ENCODE assay signal across 16 mouse cellular contexts in genomic region chr4:34577028-34577427, GRCm38 (mm10). TPM values are rescaled to one million over a fixed set of nuclear protein-coding genes. Genes with fewer than 3 reads are reported as not detected.
DNase-seq lines count a peak whose midpoint lies in the region; ATAC-seq and TF ChIP-seq lines count a peak whose summit lies in the region.
"Had no signal": no experiment of that assay in that cellular context is flagged by ENCODE, and none has a peak within 500 bp of the region (broad histone marks: within the 10 kb centered on the region; RNA-seq: fewer than 3 reads in every experiment).

No protein-coding gene starts in this region.

- no peaks in the 10 kb centered on the region for H3K9me3 ChIP-seq in forebrain, embryonic 14.5 days (replicated peaks; ENCODE audit: control insufficient read depth, low read length)
- H3K9me3 ChIP-seq in forebrain, embryonic 15.5 days, result no peaks in the 10 kb centered on the region
- H3K9me3 ChIP-seq in ES-Bruce4 (replicated peaks; ENCODE audit: control insufficient read depth, insufficient read depth, low read length, poor library complexity, severe bottlenecking), result no peaks in the 10 kb centered on the region
- H3K9me3 ChIP-seq: heart, embryonic 15.5 days had no signal

- H3K9ac ChIP-seq in forebrain, embryonic 14.5 days (ENCODE audit: low read length), result no peak overlapping the region
- no peak overlapping the region for H3K9ac ChIP-seq in forebrain, embryonic 15.5 days (replicated peaks)
- H3K9ac ChIP-seq in ES-Bruce4 (ENCODE audit: low read depth, poor library complexity, severe bottlenecking), result no peak overlapping the region
- H3K9ac ChIP-seq: heart, embryonic 15.5 days had no signal

- H3K27me3 ChIP-seq in forebrain, embryonic 14.5 days (replicated peaks; ENCODE audit: control insufficient read depth, insufficient read depth, low read length), result no peaks in the 10 kb centered on the region
- no peaks in the 10 kb centered on the region for H3K27me3 ChIP-seq in forebrain, embryonic 15.5 days
- no peaks in the 10 kb centered on the region for H3K27me3 ChIP-seq in ES-Bruce4 (ENCODE audit: control insufficient read depth, insufficient read depth, low read length, poor library complexity, severe bottlenecking)
- H3K27me3 ChIP-seq: heart, embryonic 15.5 days had no signal

- peak; percentile 54 for TF ChIP-seq CTCF in left cerebral cortex, adult 2 months (IDR thresholded peaks at IDR 0.05)
- peak; percentile 11 for TF ChIP-seq CTCF in ES-Bruce4 (IDR thresholded peaks at IDR 0.05; ENCODE audit: low read depth, low read length)

- WGBS in forebrain, embryonic 14.5 days, result 94% methylated on average over 2 of the region's 2 CpGs
- 93% methylated on average over 2 of the region's 2 CpGs for WGBS in forebrain, embryonic 15.5 days

- no peaks in the 10 kb centered on the region for H3K4me1 ChIP-seq in forebrain, embryonic 14.5 days (ENCODE audit: control insufficient read depth, insufficient read depth, low read length)
- no peaks in the 10 kb centered on the region for H3K4me1 ChIP-seq in forebrain, embryonic 15.5 days
- no peaks in the 10 kb centered on the region for H3K4me1 ChIP-seq in ES-Bruce4 (ENCODE audit: control insufficient read depth, insufficient read depth, low read length)

- intact Hi-C loops in left cerebral cortex, adult 2 months (cut with DNase I), result no loop called here
- intact Hi-C loops in left cerebral cortex, postnatal 10 days (cut with DNase I), result loop anchor here (10.0 kb wide), 1 partner anchor 348 kb away; no protein-coding TSS in a partner anchor
- intact Hi-C loops in heart, postnatal 10 days (cut with DNase I), result loop anchor here (5.0 kb wide), 1 partner anchor 35 kb away; the partner anchor contains the start of genes Orc3 and Rars2

- TF ChIP-seq EP300 in ES-Bruce4 (IDR thresholded peaks at IDR 0.05; ENCODE audit: insufficient read depth, low read depth, low read length), result no peak

- H3K36me3 ChIP-seq in forebrain, embryonic 14.5 days (ENCODE audit: control insufficient read depth, insufficient read depth, low read length), result peaks cover 86% of the 10 kb centered on the region
- H3K36me3 ChIP-seq in forebrain, embryonic 15.5 days, result peaks cover 79% of the 10 kb centered on the region
- peaks cover 79% of the 10 kb centered on the region for H3K36me3 ChIP-seq in ES-Bruce4 (ENCODE audit: control insufficient read depth, insufficient read depth, low read length, poor library complexity, severe bottlenecking)

- TF ChIP-seq POLR2A in ES-Bruce4 (IDR thresholded peaks at IDR 0.05; ENCODE audit: insufficient read depth, low read length), result no peak

- peak; percentile 29 for DNase-seq in forebrain, embryonic 14.5 days (ENCODE audit: low spot score)
- no peak for DNase-seq in left cerebral cortex, adult 2 months (ENCODE audit: extremely low spot score in 1 of 2, low spot score in 2 of 2)
- no peak for DNase-seq in left cerebral cortex, postnatal 10 days (ENCODE audit: extremely low spot score in 1 of 2, low spot score in 2 of 2)
- no peak for DNase-seq in right cerebral cortex, postnatal 4 days
- no peak for DNase-seq in heart, postnatal 10 days
- DNase-seq: adrenal gland, adult 8-10 months; gastrocnemius, postnatal 36 days; kidney, adult 8-10 months; liver; thymus, postnatal 36 days had no signal

- ATAC-seq in forebrain, embryonic 14.5 days, result no peak
- ATAC-seq in forebrain, embryonic 15.5 days (replicated peaks), result no peak
- peak; percentile 49; the same call in 1 of the 2 replicates for ATAC-seq in megakaryocyte, adult 5-6 weeks (ENCODE audit: poor library complexity, severe bottlenecking)

- H3K27ac ChIP-seq in forebrain, embryonic 14.5 days (ENCODE audit: low read depth, low read length), result no peak overlapping the region
- H3K27ac ChIP-seq in forebrain, embryonic 15.5 days (replicated peaks), result no peak overlapping the region; the same call in 1 of the 2 replicates
- no peak overlapping the region for H3K27ac ChIP-seq in left cerebral cortex, adult 2 months
- no peak overlapping the region for H3K27ac ChIP-seq in ES-Bruce4 (ENCODE audit: insufficient read depth, low read length)
- H3K27ac ChIP-seq: heart, embryonic 15.5 days; macrophage had no signal

- H3K4me2 ChIP-seq in forebrain, embryonic 14.5 days (ENCODE audit: low read length), result no peak overlapping the region
- H3K4me2 ChIP-seq in forebrain, embryonic 15.5 days (replicated peaks), result no peak overlapping the region
- H3K4me2 ChIP-seq: heart, embryonic 15.5 days had no signal

- no peak overlapping the region for H3K4me3 ChIP-seq in forebrain, embryonic 14.5 days (ENCODE audit: low read depth, low read length)
- H3K4me3 ChIP-seq in forebrain, embryonic 15.5 days, result no peak overlapping the region
- no peak overlapping the region for H3K4me3 ChIP-seq in left cerebral cortex, adult 2 months
- no peak overlapping the region for H3K4me3 ChIP-seq in ES-Bruce4 (ENCODE audit: low read depth, low read length)
- H3K4me3 ChIP-seq: heart, embryonic 15.5 days; myocyte had no signal

RNA-seq across cellular contexts. Expression of gene Akirin2, which starts 26.3 kb away (rescaled TPM):
- 55.9 and 67.5 TPM in 2 replicates for polyA plus RNA-seq in forebrain, embryonic 14.5 days (2014; fragmentation: Nextera tagmentation; extraction: Ambion mirVana)
- 104 and 106 TPM in 2 replicates for polyA plus RNA-seq in forebrain, embryonic 15.5 days (2015; fragmentation: Nextera tagmentation; extraction: Ambion mirVana)
- 100 to 1,000 TPM in 1 of 2 experiments, 10 to 100 TPM in 1; 97.9 to 111 TPM for total RNA-seq in left cerebral cortex, adult 2 months (2021)
- 100 to 1,000 TPM; 112 to 114 TPM for total RNA-seq in left cerebral cortex, postnatal 10 days (2021)
- 108 and 117 TPM in 2 replicates for polyA plus RNA-seq in ES-Bruce4 (2011; ENCODE audit: insufficient read depth, insufficient read length, low read depth, missing spikeins)
- total RNA-seq in megakaryocyte, adult 5-6 weeks (2015), result 59.6 and 68.0 TPM in 2 replicates
- total RNA-seq in megakaryocyte, adult 5-6 weeks (2017), result 49.9 and 62.4 TPM in 2 replicates
- total RNA-seq in heart, postnatal 10 days (2021), result 10 to 100 TPM; 59.4 to 69.5 TPM

RNA-seq across cellular contexts. Expression of gene Orc3, which starts 37.7 kb away (rescaled TPM):
- 103 and 115 TPM in 2 replicates for polyA plus RNA-seq in forebrain, embryonic 14.5 days (2014; fragmentation: Nextera tagmentation; extraction: Ambion mirVana)
- 92.9 and 93.2 TPM in 2 replicates for polyA plus RNA-seq in forebrain, embryonic 15.5 days (2015; fragmentation: Nextera tagmentation; extraction: Ambion mirVana)
- 10 to 100 TPM; 41.6 to 42.4 TPM for total RNA-seq in left cerebral cortex, adult 2 months (2021)
- 10 to 100 TPM; 43.1 to 43.7 TPM for total RNA-seq in left cerebral cortex, postnatal 10 days (2021)
- 131 and 138 TPM in 2 replicates for polyA plus RNA-seq in ES-Bruce4 (2011; ENCODE audit: insufficient read depth, insufficient read length, low read depth, missing spikeins)
- 61.1 and 71.6 TPM in 2 replicates for total RNA-seq in megakaryocyte, adult 5-6 weeks (2015)
- 55.7 and 61.4 TPM in 2 replicates for total RNA-seq in megakaryocyte, adult 5-6 weeks (2017)
- 10 to 100 TPM; 42.0 to 43.9 TPM for total RNA-seq in heart, postnatal 10 days (2021)

RNA-seq across cellular contexts. Expression of gene Rars2, which starts 37.7 kb away (rescaled TPM):
- polyA plus RNA-seq in forebrain, embryonic 14.5 days (2014; fragmentation: Nextera tagmentation; extraction: Ambion mirVana), result 54.2 and 54.4 TPM in 2 replicates
- polyA plus RNA-seq in forebrain, embryonic 15.5 days (2015; fragmentation: Nextera tagmentation; extraction: Ambion mirVana), result 57.1 and 60.2 TPM in 2 replicates
- 10 to 100 TPM; 21.3 to 27.7 TPM for total RNA-seq in left cerebral cortex, adult 2 months (2021)
- 10 to 100 TPM; 26.9 to 31.4 TPM for total RNA-seq in left cerebral cortex, postnatal 10 days (2021)
- 61.7 and 71.0 TPM in 2 replicates for polyA plus RNA-seq in ES-Bruce4 (2011; ENCODE audit: insufficient read depth, insufficient read length, low read depth, missing spikeins)
- total RNA-seq in megakaryocyte, adult 5-6 weeks (2015), result 16.1 and 19.4 TPM in 2 replicates
- 15.7 and 21.0 TPM in 2 replicates for total RNA-seq in megakaryocyte, adult 5-6 weeks (2017)
- total RNA-seq in heart, postnatal 10 days (2021), result 10 to 100 TPM; 28.0 to 32.5 TPM
